Mouse (Mus musculus) C2C12 (cell line): ENCODE results near the gene Timm44.

Source experiments
- CTCF ChIP-seq: IDR thresholded peaks from one replicate; pipeline ENCODE4 v1.5.1; 2011; ENCODE audit not compliant: control insufficient read depth, insufficient read depth, insufficient read length
- FOSL1 ChIP-seq: IDR thresholded peaks from one replicate; pipeline ENCODE4 v1.8.0; 2011; ENCODE audit warnings: mild to moderate bottlenecking, low read length; ENCODE audit not compliant: poor library complexity, insufficient read depth, severe bottlenecking
- MAX ChIP-seq: IDR thresholded peaks from one replicate; pipeline ENCODE4 v1.6.1; 2011; ENCODE audit warnings: mild to moderate bottlenecking, control low read depth
- MYOD1 ChIP-seq: IDR thresholded peaks from one replicate; pipeline ENCODE4 v1.6.1; 2011; ENCODE audit warnings: low read depth; ENCODE audit not compliant: control insufficient read depth, insufficient read length
- MYOG ChIP-seq: IDR thresholded peaks from one replicate; pipeline ENCODE4 v1.6.1; 2011; ENCODE audit not compliant: control insufficient read depth, insufficient read length; ENCODE audit errors: extremely low read depth
- USF1 ChIP-seq: IDR thresholded peaks from one replicate; pipeline ENCODE4 v1.6.1; 2011; ENCODE audit warnings: low read depth, mild to moderate bottlenecking, control low read depth, moderate library complexity

DNA sequence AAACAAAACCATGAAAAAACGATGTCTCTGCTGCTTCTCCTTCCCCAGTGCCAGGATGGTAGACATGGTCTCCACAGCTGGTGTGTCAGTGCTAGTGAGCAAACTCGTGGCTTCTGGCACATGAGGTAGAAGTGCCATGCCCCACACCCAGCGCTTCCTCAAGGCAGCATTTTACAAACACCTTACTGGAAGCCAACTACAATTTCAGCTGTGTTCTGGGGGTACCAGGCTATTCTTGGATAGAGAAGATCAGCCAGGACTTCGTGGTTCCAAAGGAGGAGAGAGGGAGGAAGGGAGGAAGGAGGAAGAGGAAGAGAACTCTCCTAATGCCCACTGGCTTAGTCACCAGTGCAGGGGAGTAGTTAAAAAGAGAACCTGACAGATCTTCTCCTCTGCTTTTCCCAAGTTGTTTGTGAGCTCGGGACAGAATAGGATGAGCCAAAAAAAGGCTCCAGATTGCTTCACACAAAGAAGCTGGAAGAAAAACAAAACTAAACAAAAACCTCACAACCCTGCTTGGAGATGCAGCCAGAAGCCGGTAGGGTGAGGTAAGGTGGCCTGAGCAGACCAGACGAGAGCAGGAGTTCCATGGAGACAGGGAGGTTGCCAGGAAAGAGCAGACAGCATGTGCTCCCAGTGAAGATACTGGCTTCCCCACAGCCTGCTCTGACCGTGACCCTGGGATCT, 12.5 kb downstream of the Timm44 start:
- no peak for TF ChIP-seq CTCF
- no peak for TF ChIP-seq USF1
- TF ChIP-seq MYOG: no peak
- no peak for TF ChIP-seq MAX
- TF ChIP-seq MYOD1: no peak
- TF ChIP-seq FOSL1: no peak
